Mouse (Mus musculus) lung, postnatal 25 days (tissue): ENCODE results near the gene Ppox.
"Not testable (repeated sequence)": the region's sequence is repeated elsewhere in the genome, so short reads cannot be mapped to it uniquely, and the experiment has no call there.

Experiments used
- DNase-seq: peaks from one replicate; pipeline ENCODE4 v3.0.0; 2022; ENCODE audit warnings: low spot score

The Ppox gene

GRCm38 (mm10) chr1:171280916-171281527 is at the start of gene Ppox:
TSS of gene Ppox (minus strand) at chr1:171281186.
- peak; percentile 98 for DNase-seq

- no peak for DNase-seq
Measured at GRCm38 (mm10) chr1:171330216-171330560, 49.2 kb upstream of the Ppox start.

- DNase-seq, result no peak
Measured at GRCm38 (mm10) chr1:171329433-171330215, 48.6 kb upstream of the Ppox start.

GRCm38 (mm10) chr1:171328839-171329432 is 48.0 kb upstream of the Ppox start, which contains the start of gene Dedd:
TSS of gene Dedd (plus strand) at chr1:171329145.
- DNase-seq, result peak; percentile 95

- no peak for DNase-seq
Measured at GRCm38 (mm10) chr1:171328244-171328643, 47.3 kb upstream of the Ppox start.

GRCm38 (mm10) chr1:171326588-171326987 is 45.6 kb upstream of the Ppox start:
- not testable (repeated sequence) for DNase-seq

- no peak for DNase-seq
Measured at GRCm38 (mm10) chr1:171325571-171325970, 44.6 kb upstream of the Ppox start.

- no peak for DNase-seq
Measured at GRCm38 (mm10) chr1:171322012-171322411, 41.0 kb upstream of the Ppox start.

GRCm38 (mm10) chr1:171321415-171321814 is 40.4 kb upstream of the Ppox start:
- no peak for DNase-seq

- no peak for DNase-seq
Measured at GRCm38 (mm10) chr1:171320151-171320550, 39.2 kb upstream of the Ppox start.

- DNase-seq, result no peak
Measured at GRCm38 (mm10) chr1:171319748-171320147, 38.8 kb upstream of the Ppox start.

GRCm38 (mm10) chr1:171309321-171309720 is 28.3 kb upstream of the Ppox start:
- no peak for DNase-seq

- not testable (repeated sequence) for DNase-seq
Measured at GRCm38 (mm10) chr1:171306157-171306556, 25.2 kb upstream of the Ppox start.

GRCm38 (mm10) chr1:171298226-171298625 is 17.2 kb upstream of the Ppox start:
- no peak for DNase-seq

- no peak for DNase-seq
Measured at GRCm38 (mm10) chr1:171295063-171295402, 14.0 kb upstream of the Ppox start.

- DNase-seq, result peak; percentile 90
Measured at GRCm38 (mm10) chr1:171294298-171295062, 13.5 kb upstream of the Ppox start, which contains the start of gene Ufc1. TSS of gene Ufc1 (minus strand) at chr1:171295024.

- no peak for DNase-seq
Measured at GRCm38 (mm10) chr1:171293906-171294297, 12.9 kb upstream of the Ppox start.

- DNase-seq, result no peak
Measured at GRCm38 (mm10) chr1:171293351-171293750, 12.4 kb upstream of the Ppox start.

- DNase-seq, result no peak
Measured at GRCm38 (mm10) chr1:171288328-171288727, 7.3 kb upstream of the Ppox start.

- peak; percentile 94 for DNase-seq
Measured at GRCm38 (mm10) chr1:171287136-171288081, 6.4 kb upstream of the Ppox start, which contains the start of gene Usp21. TSS of gene Usp21 (minus strand) at chr1:171287991.

GRCm38 (mm10) chr1:171286517-171286916 is 5.5 kb upstream of the Ppox start:
- DNase-seq, result no peak
